Mouse (Mus musculus) cerebellum, adult 9-10 months (tissue): ENCODE measurements around the gene Hspd1.
"Not testable (repeated sequence)": the region's sequence is repeated elsewhere in the genome, so short reads cannot be mapped to it uniquely, and the experiment has no call there.

ENCODE experiments used
- DNase-seq: peaks from one replicate; pipeline ENCODE4 v3.0.0; 2022

Hspd1 gene

GRCm38 (mm10) chr1:55087932-55088610 is at the start of gene Hspd1, which contains the start of gene Hspe1:
Gene Hspd1 (minus strand): TSS chr1:55088243.
Gene Hspe1 (plus strand): TSS chr1:55088132.
- DNase-seq: peak; percentile 98

GRCm38 (mm10) chr1:55135846-55136245 is 47.8 kb upstream of the Hspd1 start:
- DNase-seq: no peak

GRCm38 (mm10) chr1:55134301-55134700 is 46.3 kb upstream of the Hspd1 start:
- DNase-seq: no peak

GRCm38 (mm10) chr1:55133173-55133572 is 45.1 kb upstream of the Hspd1 start:
- no peak for DNase-seq

- DNase-seq: no peak
These were observed 44.3 kb upstream of the Hspd1 start for GRCm38 (mm10) chr1:55132308-55132707.

- no peak for DNase-seq
These were observed 43.5 kb upstream of the Hspd1 start for GRCm38 (mm10) chr1:55131424-55132014.

GRCm38 (mm10) chr1:55130943-55131401 is 42.9 kb upstream of the Hspd1 start, which contains the start of gene Mob4:
Gene Mob4 (plus strand): TSS chr1:55131231.
- peak; percentile 91 for DNase-seq

- no peak for DNase-seq
These were observed 42.3 kb upstream of the Hspd1 start for GRCm38 (mm10) chr1:55130190-55130916.

GRCm38 (mm10) chr1:55129716-55130115 is 41.7 kb upstream of the Hspd1 start:
- DNase-seq: peak; percentile 31

- not testable (repeated sequence) for DNase-seq
These were observed 36.1 kb upstream of the Hspd1 start for GRCm38 (mm10) chr1:55124136-55124535.

- no peak for DNase-seq
These were observed 35.5 kb upstream of the Hspd1 start for GRCm38 (mm10) chr1:55123561-55123960.

- no peak for DNase-seq
These were observed 35.0 kb upstream of the Hspd1 start for GRCm38 (mm10) chr1:55123046-55123445.

- DNase-seq: no peak
These were observed 21.2 kb upstream of the Hspd1 start for GRCm38 (mm10) chr1:55109066-55109766.

- DNase-seq: no peak
These were observed 20.4 kb upstream of the Hspd1 start for GRCm38 (mm10) chr1:55108473-55108872.

- no peak for DNase-seq
These were observed 19.6 kb upstream of the Hspd1 start for GRCm38 (mm10) chr1:55107644-55108043.

GRCm38 (mm10) chr1:55106919-55107585 is 19.0 kb upstream of the Hspd1 start:
- DNase-seq: no peak

- no peak for DNase-seq
These were observed 4.4 kb upstream of the Hspd1 start for GRCm38 (mm10) chr1:55092469-55092868.

GRCm38 (mm10) chr1:55092056-55092455 is 4.0 kb upstream of the Hspd1 start:
- DNase-seq: no peak

- peak; percentile 15 for DNase-seq
These were observed 1.5 kb upstream of the Hspd1 start for GRCm38 (mm10) chr1:55089498-55090064.

- peak; percentile 13 for DNase-seq
These were observed 811 bp upstream of the Hspd1 start for GRCm38 (mm10) chr1:55088611-55089497.

- DNase-seq: peak; percentile 71
These were observed 590 bp downstream of the Hspd1 start for GRCm38 (mm10) chr1:55087401-55087904.
